Mouse (Mus musculus) thymus, adult 2 months (tissue): ENCODE data around the gene Polr3f.

ENCODE experiments used
- CTCF ChIP-seq: fragments of 200-500 bp; IDR thresholded peaks from 2 replicates; pipeline ENCODE4 v1.5.1; 2012; ENCODE audit warnings: mild to moderate bottlenecking, control low read depth, low read length, moderate library complexity, borderline replicate concordance; ENCODE audit not compliant: control insufficient read depth, poor library complexity, insufficient read depth; ENCODE audit errors: extremely low read depth
- POLR2A ChIP-seq: fragments of 200-500 bp; IDR thresholded peaks from 2 replicates; pipeline ENCODE4 v1.6.1; 2012; ENCODE audit warnings: mild to moderate bottlenecking, low read length, control low read depth, moderate library complexity; ENCODE audit not compliant: control insufficient read depth, poor library complexity, insufficient read depth; ENCODE audit errors: extremely low read depth

DNA sequence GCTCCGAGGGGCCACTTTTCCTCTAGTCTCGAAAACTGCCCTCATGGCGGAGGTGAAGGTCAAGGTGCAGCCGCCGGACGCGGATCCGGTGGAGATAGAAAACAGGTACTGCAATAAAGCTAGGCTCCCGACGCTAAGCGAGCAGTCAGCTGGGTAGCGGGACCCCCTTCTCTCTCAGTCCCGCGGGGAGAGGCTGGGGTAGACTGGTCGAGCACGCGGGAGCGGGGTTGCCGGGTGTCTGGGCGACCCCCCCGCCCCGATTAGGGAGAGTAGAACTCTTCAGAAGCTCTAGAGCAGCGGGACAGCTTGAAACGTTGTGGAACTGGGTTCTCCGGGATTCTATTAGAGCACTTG is 280 bp downstream of the Polr3f start:
- TF ChIP-seq CTCF: no peak
- no peak for TF ChIP-seq POLR2A
